Mouse (Mus musculus) CH12.LX (cell line): ENCODE measurements around the gene Acot13. TPM values are rescaled to one million over a fixed set of nuclear protein-coding genes. Genes with fewer than 3 reads are reported as not detected.

Source experiments
- DNase-seq: peaks from one replicate; pipeline ENCODE4 v3.0.0-alpha.2; 2013; ENCODE audit errors: extremely low read depth
- H3K27ac ChIP-seq: 2 replicates; pipeline ENCODE4 v1.5.1; 2012; ENCODE audit warnings: low read depth, mild to moderate bottlenecking, control low read depth, moderate library complexity; ENCODE audit not compliant: insufficient read depth
- H3K27me3 ChIP-seq: replicated peaks from 2 replicates; pipeline ENCODE3; 2012; ENCODE audit warnings: inconsistent platforms
- H3K36me3 ChIP-seq, 2 experiments: replicated peaks in 1 of 2; 2 replicates each; pipeline versions ENCODE3 to v1.6.1; 2012; ENCODE audit warnings: inconsistent platforms in 1 of 2, low read length in 1 of 2, mild to moderate bottlenecking in 1 of 2, mixed read lengths in 1 of 2, moderate library complexity in 1 of 2; ENCODE audit not compliant: control insufficient read depth in 1 of 2, insufficient read depth in 1 of 2
- H3K4me1 ChIP-seq, 2 experiments: 2 replicates each; pipeline ENCODE4 v1.6.1; 2012; ENCODE audit warnings: inconsistent platforms in 1 of 2, moderate library complexity in 1 of 2; ENCODE audit not compliant: insufficient read depth in 2 of 2, control insufficient read depth in 1 of 2
- H3K4me2 ChIP-seq: 2 replicates; pipeline ENCODE4 v1.6.1; 2012; ENCODE audit warnings: low read depth, mild to moderate bottlenecking, control low read depth; ENCODE audit not compliant: poor library complexity, insufficient read depth, severe bottlenecking
- H3K4me3 ChIP-seq, 3 experiments: fragments of 150-350 bp in 1 of 3; sonication (generic) in 1 of 3; replicated peaks in 1 of 3; 2 replicates each; pipeline versions ENCODE3 to v1.5.1; 2011 to 2012; ENCODE audit warnings: low read depth in 2 of 3, low read length in 2 of 3, mild to moderate bottlenecking in 2 of 3, moderate library complexity in 2 of 3, control low read depth in 1 of 3, improper control_type of control experiment in 1 of 3, inconsistent platforms in 1 of 3, mixed read lengths in 1 of 3; ENCODE audit not compliant: poor library complexity in 1 of 3
- H3K79me2 ChIP-seq: replicated peaks from 2 replicates; pipeline ENCODE4 v1.6.1; 2012; ENCODE audit warnings: mild to moderate bottlenecking, moderate library complexity; ENCODE audit not compliant: control insufficient read depth, poor library complexity, insufficient read depth, severe bottlenecking; ENCODE audit errors: extremely low read depth
- H3K9ac ChIP-seq: 2 replicates; pipeline ENCODE4 v1.6.1; 2012; ENCODE audit warnings: low read depth, mild to moderate bottlenecking, control low read depth, moderate library complexity; ENCODE audit not compliant: insufficient read depth
- H3K9me3 ChIP-seq: replicated peaks from 2 replicates; pipeline ENCODE3; 2012; ENCODE audit warnings: low read length, inconsistent platforms, mixed read lengths
- CTCF ChIP-seq, 2 experiments: IDR thresholded peaks in 1 of 2; conservative IDR thresholded peaks in 1 of 2; 2 replicates each; pipeline ENCODE4 v1.5.1; 2011 to 2012; ENCODE audit warnings: low read depth in 2 of 2, low read length in 2 of 2, improper control_type of control experiment in 1 of 2, inconsistent platforms in 1 of 2, mild to moderate bottlenecking in 1 of 2, moderate library complexity in 1 of 2
- EP300 ChIP-seq: IDR thresholded peaks from 2 replicates; pipeline ENCODE4 v1.6.1; 2011; ENCODE audit warnings: low read length, improper control_type of control experiment
- GABPA ChIP-seq: IDR thresholded peaks from 2 replicates; pipeline ENCODE4 v1.6.1; 2012; ENCODE audit warnings: low read depth, low read length, improper control_type of control experiment, inconsistent platforms; ENCODE audit not compliant: insufficient replicate concordance
- IRF4 ChIP-seq: IDR thresholded peaks from 2 replicates; pipeline ENCODE4 v1.6.1; 2014; ENCODE audit warnings: low read depth, mild to moderate bottlenecking, inconsistent platforms, low read length, improper control_type of control experiment
- JUN ChIP-seq: IDR thresholded peaks from 2 replicates; pipeline ENCODE4 v1.6.1; 2011; ENCODE audit warnings: low read depth, mild to moderate bottlenecking, low read length, improper control_type of control experiment, moderate library complexity; ENCODE audit not compliant: insufficient read depth
- JUND ChIP-seq: conservative IDR thresholded peaks from 2 replicates; pipeline ENCODE4 v1.6.1; 2011; ENCODE audit warnings: low read depth, low read length, improper control_type of control experiment
- KAT2A ChIP-seq: IDR thresholded peaks from 2 replicates; pipeline ENCODE4 v1.6.1; 2012; ENCODE audit warnings: low read length, improper control_type of control experiment, inconsistent platforms; ENCODE audit not compliant: insufficient replicate concordance
- MAX ChIP-seq: IDR thresholded peaks from 2 replicates; pipeline ENCODE4 v1.6.1; 2011; ENCODE audit warnings: low read length, improper control_type of control experiment
- MEF2A ChIP-seq: IDR thresholded peaks from 2 replicates; pipeline ENCODE4 v1.6.1; 2014; ENCODE audit warnings: low read depth, mild to moderate bottlenecking, inconsistent platforms, low read length, improper control_type of control experiment, borderline replicate concordance
- MXI1 ChIP-seq: IDR thresholded peaks from 2 replicates; pipeline ENCODE4 v1.6.1; 2011; ENCODE audit warnings: mild to moderate bottlenecking, low read depth, low read length, improper control_type of control experiment
- MYC ChIP-seq: IDR thresholded peaks from 2 replicates; pipeline ENCODE4 v1.6.1; 2011; ENCODE audit warnings: low read depth, mild to moderate bottlenecking, improper control_type of control experiment, low read length
- NELFE ChIP-seq: IDR thresholded peaks from 2 replicates; pipeline ENCODE4 v1.6.1; 2011; ENCODE audit warnings: low read depth, low read length, improper control_type of control experiment
- POLR2A ChIP-seq: IDR thresholded peaks from 2 replicates; pipeline ENCODE4 v1.6.1; 2011; ENCODE audit warnings: low read depth, mild to moderate bottlenecking, improper control_type of control experiment, low read length
- POLR2AphosphoS2 ChIP-seq: IDR thresholded peaks from 2 replicates; pipeline ENCODE4 v1.6.1; 2011; ENCODE audit warnings: low read depth, low read length, improper control_type of control experiment
- RCOR1 ChIP-seq: conservative IDR thresholded peaks from 2 replicates; pipeline ENCODE4 v1.6.1; 2012; ENCODE audit warnings: low read depth, mild to moderate bottlenecking, inconsistent platforms, low read length, improper control_type of control experiment
- USF2 ChIP-seq: conservative IDR thresholded peaks from 2 replicates; pipeline ENCODE4 v1.6.1; 2011; ENCODE audit warnings: low read depth, low read length, improper control_type of control experiment
- ZC3H11A ChIP-seq: IDR thresholded peaks from 2 replicates; pipeline ENCODE4 v1.6.1; 2012; ENCODE audit warnings: low read depth, mild to moderate bottlenecking, inconsistent platforms, low read length, improper control_type of control experiment
- ZMIZ1 ChIP-seq: IDR thresholded peaks from 2 replicates; pipeline ENCODE4 v1.6.1; 2012; ENCODE audit warnings: low read depth, mild to moderate bottlenecking, inconsistent platforms, low read length, improper control_type of control experiment
- dilution Hi-C: fragments of 300-500 bp; cut with MboI; formaldehyde crosslinking; loops from 2 replicates; pipeline ENCODE4 v1.14.3; 2020; ENCODE audit warnings: low sequenced_read_pairs; ENCODE audit not compliant: extremely low pct_unique_long_range_greater_than_20kb, extremely low pct_ligation_motif_present
- in situ Hi-C: fragments of 300-500 bp; cut with MboI; formaldehyde crosslinking; loops from 3 replicates; pipeline ENCODE4 v1.14.3; 2019; ENCODE audit warnings: low sequenced_read_pairs, low pct_ligation_motif_present, low pct_unique_long_range_greater_than_20kb, mixed read lengths
- polyA plus RNA-seq: library from polyadenylated mRNA; unstranded; fragments of >175 nt; gene quantifications from 2 replicates; pipeline ENCODE4 v1.2.1, GENCODE M21; 2012; ENCODE audit warnings: low read depth; ENCODE audit not compliant: insufficient read length
- total RNA-seq, 2 experiments: library from RNA; depleted of rRNA; stranded (reverse); fragments of 300-350 nt in 1 of 2; fragments of >200 nt in 1 of 2; gene quantifications; 2 replicates each; pipeline ENCODE4 v1.2.3; 2012 to 2014

The Acot13 gene
- total and polyA plus RNA-seq, 3 experiments, result 37.1 to 50.5 (median 45.5) TPM

DNA sequence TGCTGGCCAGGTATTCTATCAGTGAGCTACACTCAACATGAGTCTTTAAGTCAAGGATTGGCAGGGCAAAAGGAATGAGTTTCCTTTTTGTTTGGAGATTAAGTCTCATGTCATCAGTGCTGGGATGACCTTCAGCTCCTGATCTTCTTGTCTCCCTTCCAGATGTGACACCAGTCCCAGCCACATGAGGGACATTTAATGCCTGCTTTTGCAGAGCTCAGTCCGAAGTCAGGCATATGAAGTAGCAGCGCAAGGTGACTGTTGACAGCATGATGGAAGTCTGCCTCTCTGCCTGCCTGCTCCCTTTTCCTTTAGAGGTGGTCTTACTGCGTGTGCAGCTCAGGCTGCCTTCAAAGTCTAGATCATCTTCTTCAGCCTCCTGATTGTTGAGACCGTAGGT is 6.7 kb downstream of the Acot13 start:
- Histone ChIP-seq H3K9ac (no peak overlapping the region), H3K9me3 (no peaks in the 10 kb centered on the region), H3K4me2 (no peak overlapping the region), H3K79me2 (no peaks in the 10 kb centered on the region; the same call in 1 of the 2 replicates), H3K27me3 (no peaks in the 10 kb centered on the region), H3K4me3 (no peak overlapping the region), H3K36me3 (peaks cover 14 to 55% of the 10 kb centered on the region in 2 experiments), H3K27ac (no peak overlapping the region), H3K4me1 (peaks cover 0 to 5% of the 10 kb centered on the region in 2 experiments; a peak in 1 of 4 replicates)
- DNase-seq, result no peak
- dilution Hi-C loops, result no loop called here
- TF ChIP-seq JUND, result no peak
- TF ChIP-seq RCOR1, result no peak
- TF ChIP-seq USF2, result no peak
- no peak for TF ChIP-seq NELFE
- TF ChIP-seq IRF4, result no peak
- no peak for TF ChIP-seq MEF2A
- no peak for TF ChIP-seq JUN
- TF ChIP-seq MYC, result no peak
- no peak for TF ChIP-seq POLR2AphosphoS2
- no peak for TF ChIP-seq GABPA
- no peak for TF ChIP-seq ZMIZ1
- TF ChIP-seq EP300, result no peak
- no peak for TF ChIP-seq KAT2A
- no peak for TF ChIP-seq CTCF (conservative IDR thresholded peaks at IDR 0.05 in 1 of 2, IDR thresholded peaks at IDR 0.05 in 1 of 2; ENCODE audit: low read depth in 2 of 2, low read length in 2 of 2)
- TF ChIP-seq MXI1, result no peak
- no peak for TF ChIP-seq ZC3H11A
- in situ Hi-C loops, result no loop called here

DNA sequence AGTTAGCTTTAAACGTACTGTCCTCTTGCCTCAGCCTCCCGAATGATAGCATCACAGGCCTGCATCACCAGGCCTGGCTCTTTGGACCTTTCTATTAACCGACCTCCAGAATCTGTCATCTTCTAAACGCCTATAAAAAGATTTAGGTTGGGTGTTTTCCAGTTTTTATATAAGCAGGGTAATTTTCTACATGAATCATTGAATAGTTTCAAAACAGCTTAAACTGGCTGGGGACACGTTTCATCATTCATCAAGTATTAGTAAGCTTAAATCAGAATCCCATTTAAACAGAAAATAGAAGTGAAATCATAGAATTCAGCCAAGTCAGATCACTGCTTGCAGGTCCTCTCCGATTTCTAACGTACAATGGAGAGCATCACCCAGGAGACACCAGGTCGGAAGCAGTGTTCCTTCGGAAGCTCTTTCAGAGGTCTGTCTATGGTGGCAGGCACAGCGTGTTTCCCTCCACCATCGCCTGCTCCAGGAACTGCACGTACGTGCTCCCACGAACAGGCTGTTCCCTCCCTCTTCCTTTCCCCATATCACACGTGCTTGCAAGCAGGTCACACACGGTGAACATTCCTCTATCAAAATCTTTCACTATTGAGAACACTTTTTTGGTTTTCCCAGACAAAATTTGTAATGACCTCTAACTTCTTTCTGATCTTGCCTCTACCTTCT is 8.5 kb downstream of the Acot13 start:
- no peak for TF ChIP-seq RCOR1
- TF ChIP-seq IRF4, result no peak
- TF ChIP-seq POLR2A, result no peak
- TF ChIP-seq MAX, result no peak
- dilution Hi-C loops (no loop called here), in situ Hi-C loops (no loop called here)
- no peak overlapping the region for H3K4me3 ChIP-seq
- no peak overlapping the region for H3K4me2 ChIP-seq
- H3K27me3 ChIP-seq, result no peaks in the 10 kb centered on the region
- no peaks in the 10 kb centered on the region for H3K9me3 ChIP-seq
- H3K27ac ChIP-seq, result no peak overlapping the region
- no peak for DNase-seq
- H3K36me3 ChIP-seq, result peaks cover 15 to 64% of the 10 kb centered on the region in 2 experiments
- no peaks in the 10 kb centered on the region; the same call in 1 of the 2 replicates for H3K79me2 ChIP-seq
- no peak overlapping the region for H3K9ac ChIP-seq
- H3K4me1 ChIP-seq, result peaks cover 0 to 2% of the 10 kb centered on the region in 2 experiments; a peak in 1 of 4 replicates
